Mouse (Mus musculus) midbrain, embryonic 14.5 days (tissue): ENCODE results near the gene Lmcd1. TPM values are rescaled to one million over a fixed set of nuclear protein-coding genes. Genes with fewer than 3 reads are reported as not detected.

Source experiments
- ATAC-seq: fragments of 200-750 bp; cut with Nextera tagmentation; 2 replicates; pipeline ENCODE4 v1.8.0; 2017; ENCODE audit warnings: moderate number of reproducible peaks, moderate library complexity; ENCODE audit not compliant: low FRiP score, low TSS enrichment
- DNase-seq: peaks from one replicate; pipeline ENCODE4 v3.0.0-alpha.2; 2015
- H3K27ac ChIP-seq: fragments of 300-500 bp; sonication (generic); replicated peaks from 2 replicates; pipeline ENCODE4 v1.5.1; 2014; ENCODE audit warnings: mild to moderate bottlenecking, low read depth, low read length, moderate library complexity
- H3K27me3 ChIP-seq: fragments of 300-500 bp; sonication (generic); 2 replicates; pipeline ENCODE4 v1.6.1; 2014; ENCODE audit warnings: low read length, control low read depth, mixed read lengths; ENCODE audit not compliant: control insufficient read depth, insufficient read depth
- H3K36me3 ChIP-seq: fragments of 300-500 bp; sonication (generic); 2 replicates; pipeline ENCODE4 v1.6.1; 2014; ENCODE audit warnings: low read length, control low read depth; ENCODE audit not compliant: control insufficient read depth, insufficient read depth
- H3K4me1 ChIP-seq: fragments of 300-500 bp; sonication (generic); 2 replicates; pipeline ENCODE4 v1.6.1; 2014; ENCODE audit warnings: mild to moderate bottlenecking, antibody characterized with exemption, low read length, control low read depth; ENCODE audit not compliant: control insufficient read depth, insufficient read depth
- H3K4me2 ChIP-seq: fragments of 300-500 bp; sonication (generic); 2 replicates; pipeline ENCODE4 v1.6.1; 2014; ENCODE audit warnings: mild to moderate bottlenecking, low read length, moderate library complexity
- H3K4me3 ChIP-seq: fragments of 300-500 bp; sonication (generic); replicated peaks from 2 replicates; pipeline ENCODE4 v1.5.1; 2014; ENCODE audit warnings: low read depth, low read length
- H3K9ac ChIP-seq: fragments of 300-500 bp; sonication (generic); replicated peaks from 2 replicates; pipeline ENCODE4 v1.6.1; 2014; ENCODE audit warnings: mild to moderate bottlenecking, low read length, moderate library complexity
- H3K9me3 ChIP-seq: fragments of 300-500 bp; sonication (generic); 2 replicates; pipeline ENCODE4 v1.6.1; 2016; ENCODE audit warnings: low read length, control low read depth, mixed read lengths; ENCODE audit not compliant: control insufficient read depth
- WGBS: fragments of 180-500 bp; shearing (Covaris S2); extraction: QIAGEN DNeasy Blood & Tissue Kit; methylation state at CpG from one replicate; pipeline ENCODE4 v1.1.7; 2014; 5-methylcytosine and 5-hydroxymethylcytosine counted together
- polyA plus RNA-seq: library from polyadenylated mRNA; unstranded; fragments of >200 nt; fragmentation: Nextera tagmentation; extraction: Ambion mirVana; gene quantifications from 2 replicates; pipeline ENCODE4 v1.2.1, GENCODE M21; 2014

Lmcd1 gene
- polyA plus RNA-seq, 1 experiment from 2014 or later = 16.2 TPM

DNA sequence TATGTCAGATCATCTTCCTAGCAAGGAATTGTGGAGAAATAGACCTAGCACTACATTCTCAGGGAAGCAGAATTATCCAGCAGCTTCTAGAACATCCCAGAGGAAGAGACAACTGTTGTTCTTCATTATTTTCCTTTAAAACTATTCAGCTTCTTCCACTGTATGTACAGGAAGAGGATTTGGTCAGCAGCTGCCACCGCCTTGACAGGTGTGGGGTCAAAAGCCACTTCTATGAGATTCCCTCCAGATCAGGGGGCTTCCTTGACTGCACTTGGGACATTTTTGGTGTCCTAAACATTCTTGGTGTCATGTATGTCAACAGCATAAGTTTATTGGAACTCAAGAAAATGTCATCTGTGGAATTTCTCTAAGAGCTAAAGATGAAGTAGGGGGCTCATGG lies 5.2 kb downstream of the Lmcd1 start:
- no peak overlapping the region for H3K27ac ChIP-seq
- no peak for DNase-seq
- WGBS = 98% methylated on average over 1 of the region's 1 CpGs
- ATAC-seq = no peak
- no peak overlapping the region for H3K9ac ChIP-seq
- no peak overlapping the region for H3K4me2 ChIP-seq
- no peaks in the 10 kb centered on the region for H3K9me3 ChIP-seq
- H3K27me3 ChIP-seq = no peaks in the 10 kb centered on the region
- H3K36me3 ChIP-seq = no peaks in the 10 kb centered on the region
- peaks cover 9% of the 10 kb centered on the region; the same call in 1 of the 2 replicates for H3K4me1 ChIP-seq
- no peak overlapping the region for H3K4me3 ChIP-seq

DNA sequence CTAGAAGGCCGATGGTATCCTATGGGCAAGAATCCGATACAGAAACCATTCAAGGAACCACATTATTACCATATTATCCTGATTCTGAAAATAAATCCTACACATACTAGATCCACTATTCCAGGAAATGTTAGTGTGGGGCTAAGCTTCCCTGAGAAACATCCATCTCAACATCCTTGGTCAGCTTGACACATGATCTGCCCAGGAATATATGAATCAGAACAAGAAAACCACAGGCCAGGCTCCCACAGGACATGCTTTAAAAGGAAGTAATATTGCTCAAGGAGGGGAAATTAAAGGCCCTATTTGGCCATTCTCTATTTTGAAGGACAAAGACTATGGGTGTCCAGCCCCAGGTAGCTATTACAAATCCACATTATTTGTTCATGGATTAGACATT lies 6.6 kb downstream of the Lmcd1 start:
- 98% methylated on average over 2 of the region's 2 CpGs for WGBS
- no peak overlapping the region for H3K4me3 ChIP-seq
- DNase-seq (no peak), ATAC-seq (no peak)
- no peaks in the 10 kb centered on the region for H3K27me3 ChIP-seq
- H3K27ac ChIP-seq = no peak overlapping the region
- no peaks in the 10 kb centered on the region for H3K36me3 ChIP-seq
- H3K9ac ChIP-seq = no peak overlapping the region
- H3K4me1 ChIP-seq = no peaks in the 10 kb centered on the region
- H3K4me2 ChIP-seq = no peak overlapping the region
- no peaks in the 10 kb centered on the region for H3K9me3 ChIP-seq

GRCm38 (mm10) chr6:112280945-112281344 lies 7.4 kb downstream of the Lmcd1 start:
- WGBS = 84% methylated on average over 3 of the region's 3 CpGs
- Histone ChIP-seq H3K4me1 (no peaks in the 10 kb centered on the region), H3K27ac (no peak overlapping the region), H3K9ac (no peak overlapping the region), H3K9me3 (no peaks in the 10 kb centered on the region), H3K36me3 (no peaks in the 10 kb centered on the region), H3K4me2 (no peak overlapping the region), H3K27me3 (no peaks in the 10 kb centered on the region), H3K4me3 (no peak overlapping the region)
- no peak for DNase-seq
- no peak for ATAC-seq

- no peak overlapping the region for H3K9ac ChIP-seq
- WGBS = 95% methylated on average over 2 of the region's 2 CpGs
- no peak overlapping the region for H3K27ac ChIP-seq
- ATAC-seq (no peak), DNase-seq (no peak)
- H3K36me3 ChIP-seq = no peaks in the 10 kb centered on the region
- no peaks in the 10 kb centered on the region for H3K4me1 ChIP-seq
- H3K27me3 ChIP-seq = no peaks in the 10 kb centered on the region
- H3K4me2 ChIP-seq = no peak overlapping the region
- H3K4me3 ChIP-seq = no peak overlapping the region
- no peaks in the 10 kb centered on the region for H3K9me3 ChIP-seq
Measured at GRCm38 (mm10) chr6:112281935-112282334, 8.4 kb downstream of the Lmcd1 start.

DNA sequence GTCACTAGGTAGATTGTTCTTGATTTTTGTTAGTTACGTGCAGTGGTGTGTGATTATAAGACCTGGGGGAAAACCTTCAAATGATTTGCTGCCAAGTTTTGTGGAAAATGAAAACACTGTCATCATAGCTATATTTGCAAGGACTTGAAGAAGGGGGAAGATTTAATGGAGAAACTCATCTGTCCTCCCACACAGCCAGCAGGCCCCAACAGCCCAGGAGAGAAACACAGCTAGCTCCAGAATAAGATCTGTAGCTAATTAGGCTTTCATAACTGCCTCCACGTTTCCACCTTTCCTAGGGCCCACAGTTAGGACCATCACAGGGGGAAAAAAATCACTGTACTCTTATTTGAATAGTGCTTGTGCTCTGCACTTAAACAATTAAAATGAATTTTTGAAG lies 10.5 kb downstream of the Lmcd1 start:
- Histone ChIP-seq H3K27me3 (no peaks in the 10 kb centered on the region), H3K27ac (no peak overlapping the region), H3K36me3 (no peaks in the 10 kb centered on the region), H3K4me2 (no peak overlapping the region), H3K4me1 (no peaks in the 10 kb centered on the region), H3K9ac (no peak overlapping the region), H3K9me3 (no peaks in the 10 kb centered on the region), H3K4me3 (no peak overlapping the region)
- 84% methylated on average over 2 of the region's 2 CpGs for WGBS
- no peak for ATAC-seq
- DNase-seq = no peak

DNA sequence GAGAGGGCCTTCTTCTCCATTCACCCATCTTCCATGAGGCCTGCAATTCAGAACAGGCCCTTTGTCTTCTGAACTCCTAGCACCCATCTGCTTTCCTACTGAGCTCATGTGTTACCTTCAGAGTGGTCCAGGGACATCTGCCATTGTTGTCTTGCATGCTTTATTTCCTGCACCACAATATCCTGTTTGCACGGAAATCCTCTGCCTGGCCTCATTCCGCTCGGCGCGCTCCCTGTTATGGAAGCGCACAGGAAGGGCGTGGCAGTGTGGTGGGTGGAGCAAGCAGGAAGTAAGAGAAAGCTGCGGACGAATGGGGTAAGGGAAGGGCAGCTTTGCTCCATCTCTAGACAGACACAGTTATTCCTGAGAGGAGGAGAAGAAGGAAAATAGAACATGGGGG lies 14.1 kb downstream of the Lmcd1 start:
- WGBS = 91% methylated on average over 9 of the region's 9 CpGs
- DNase-seq = no peak
- no peaks in the 10 kb centered on the region for H3K36me3 ChIP-seq
- no peaks in the 10 kb centered on the region for H3K27me3 ChIP-seq
- ATAC-seq = no peak
- H3K9ac ChIP-seq = no peak overlapping the region
- H3K9me3 ChIP-seq = no peaks in the 10 kb centered on the region
- H3K27ac ChIP-seq = no peak overlapping the region
- H3K4me1 ChIP-seq = no peaks in the 10 kb centered on the region
- no peak overlapping the region for H3K4me2 ChIP-seq
- no peak overlapping the region for H3K4me3 ChIP-seq

DNA sequence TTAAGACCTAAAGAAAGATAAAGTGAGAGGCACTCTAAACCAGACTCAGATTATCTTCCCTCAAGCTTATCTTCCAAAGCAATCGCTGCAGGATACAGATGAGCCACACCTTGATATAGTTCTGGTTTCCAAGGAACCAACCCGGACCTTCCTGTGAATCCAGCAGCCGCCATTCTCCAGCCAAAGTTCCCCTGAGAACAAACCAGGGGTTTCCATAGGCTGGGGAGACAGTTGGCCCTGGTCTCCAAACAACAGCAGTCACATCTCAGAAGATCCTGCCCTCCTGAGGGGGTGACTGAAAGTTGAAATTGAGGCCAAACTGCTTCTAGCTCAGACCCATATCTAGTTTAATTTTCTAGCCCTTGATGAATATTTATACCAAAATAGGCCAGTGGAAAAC lies 14.7 kb downstream of the Lmcd1 start:
- H3K27me3 ChIP-seq = no peaks in the 10 kb centered on the region
- no peaks in the 10 kb centered on the region for H3K36me3 ChIP-seq
- no peak overlapping the region for H3K9ac ChIP-seq
- no peaks in the 10 kb centered on the region for H3K4me1 ChIP-seq
- no peak for ATAC-seq
- H3K4me3 ChIP-seq = no peak overlapping the region
- WGBS = 94% methylated on average over 3 of the region's 3 CpGs
- no peak for DNase-seq
- no peak overlapping the region for H3K4me2 ChIP-seq
- no peak overlapping the region for H3K27ac ChIP-seq
- no peaks in the 10 kb centered on the region for H3K9me3 ChIP-seq

- H3K36me3 ChIP-seq = no peaks in the 10 kb centered on the region
Measured at GRCm38 (mm10) chr6:112291146-112291545, 17.6 kb downstream of the Lmcd1 start.

DNA sequence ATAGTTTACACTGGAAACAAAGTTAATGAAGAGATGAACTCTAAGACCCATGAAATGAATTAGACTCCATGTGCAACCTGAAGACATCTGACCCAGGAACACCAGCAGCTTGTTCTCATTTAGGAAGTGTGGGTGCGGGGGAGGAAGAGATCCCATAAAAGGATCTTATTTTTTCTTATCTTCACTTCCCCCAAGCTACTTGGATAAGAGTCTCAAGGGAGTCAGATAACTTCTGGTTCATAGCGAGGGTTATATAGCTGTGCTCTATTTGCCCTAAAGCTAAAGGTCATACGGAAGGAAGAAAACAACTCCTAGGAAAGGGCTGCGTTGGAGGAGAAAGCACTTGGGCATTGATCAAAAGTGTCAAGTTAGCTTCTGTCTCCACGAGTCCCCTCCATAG lies 19.8 kb downstream of the Lmcd1 start:
- no peak overlapping the region for H3K27ac ChIP-seq
- ATAC-seq (no peak), DNase-seq (no peak)
- no peak overlapping the region for H3K4me3 ChIP-seq
- H3K4me1 ChIP-seq = no peaks in the 10 kb centered on the region
- H3K9ac ChIP-seq = no peak overlapping the region
- no peaks in the 10 kb centered on the region for H3K27me3 ChIP-seq
- H3K4me2 ChIP-seq = no peak overlapping the region
- no peaks in the 10 kb centered on the region for H3K9me3 ChIP-seq
- no peaks in the 10 kb centered on the region for H3K36me3 ChIP-seq
- WGBS = 81% methylated on average over 5 of the region's 5 CpGs

More at GRCm38 (mm10) chr6:112291146-112291545, 17.6 kb downstream of the Lmcd1 start:
- ATAC-seq = no peak
- H3K4me1 ChIP-seq = no peaks in the 10 kb centered on the region
- no peaks in the 10 kb centered on the region for H3K9me3 ChIP-seq
- no peak for DNase-seq
- no peak overlapping the region for H3K27ac ChIP-seq
- H3K4me3 ChIP-seq = no peak overlapping the region
- H3K9ac ChIP-seq = no peak overlapping the region
- 80% methylated on average over 4 of the region's 4 CpGs for WGBS
- no peak overlapping the region for H3K4me2 ChIP-seq
- H3K27me3 ChIP-seq = no peaks in the 10 kb centered on the region
